Mouse (Mus musculus): ENCODE results near the gene Grid1.

- TF ChIP-seq POLR2A (IDR thresholded peaks at IDR 0.05; ENCODE audit: insufficient read depth, low read depth, low read length) (no peak), EP300 (IDR thresholded peaks at IDR 0.05; ENCODE audit: insufficient read depth, low read depth, low read length) (no peak)
Measured at GRCm38 (mm10) chr14:34903854-34904253, 83.9 kb downstream of the Grid1 start.
